Mouse (Mus musculus) intestine, embryonic 16.5 days (tissue): ENCODE results near the gene Rab7. TPM values are rescaled to one million over a fixed set of nuclear protein-coding genes. Genes with fewer than 3 reads are reported as not detected.
A peak's percentile ranks its signal among the peaks of the same experiment; 100 is the strongest.

Source experiments
- ATAC-seq: fragments of 200-750 bp; cut with Nextera tagmentation; 2 replicates; pipeline ENCODE4 v1.8.0; 2017; ENCODE audit warnings: moderate TSS enrichment, moderate library complexity
- H3K27ac ChIP-seq: fragments of 300-500 bp; sonication (generic); 2 replicates; pipeline ENCODE4 v1.5.1; 2014; ENCODE audit warnings: mild to moderate bottlenecking, low read length
- H3K27me3 ChIP-seq: fragments of 300-500 bp; sonication (generic); replicated peaks from 2 replicates; pipeline ENCODE4 v1.6.1; 2014; ENCODE audit warnings: low read length, control low read depth, mixed read lengths; ENCODE audit not compliant: control insufficient read depth, insufficient read depth
- H3K36me3 ChIP-seq: fragments of 300-500 bp; sonication (generic); 2 replicates; pipeline ENCODE4 v1.6.1; 2014; ENCODE audit warnings: low read length, control low read depth; ENCODE audit not compliant: control insufficient read depth, insufficient read depth
- H3K4me1 ChIP-seq: fragments of 300-500 bp; sonication (generic); 2 replicates; pipeline ENCODE4 v1.6.1; 2014; ENCODE audit warnings: low read length, control low read depth, mixed read lengths; ENCODE audit not compliant: control insufficient read depth, insufficient read depth
- H3K4me2 ChIP-seq: fragments of 300-500 bp; sonication (generic); 2 replicates; pipeline ENCODE4 v1.6.1; 2014; ENCODE audit warnings: low read depth, low read length, control low read depth
- H3K4me3 ChIP-seq: fragments of 300-500 bp; sonication (generic); 2 replicates; pipeline ENCODE4 v1.5.1; 2014; ENCODE audit warnings: mild to moderate bottlenecking, low read length
- H3K9ac ChIP-seq: fragments of 300-500 bp; sonication (generic); 2 replicates; pipeline ENCODE4 v1.6.1; 2014; ENCODE audit warnings: low read depth, low read length
- H3K9me3 ChIP-seq: fragments of 300-500 bp; sonication (generic); 2 replicates; pipeline ENCODE4 v1.6.1; 2016; ENCODE audit warnings: low read length, control low read depth; ENCODE audit not compliant: control insufficient read depth
- WGBS: fragments of 180-500 bp; shearing (Covaris S2); extraction: QIAGEN DNeasy Blood & Tissue Kit; methylation state at CpG from one replicate; pipeline ENCODE4 v1.1.7; 2014; 5-methylcytosine and 5-hydroxymethylcytosine counted together
- polyA plus RNA-seq: library from polyadenylated mRNA; unstranded; fragments of >200 nt; fragmentation: Nextera tagmentation; extraction: Ambion mirVana; gene quantifications from 2 replicates; pipeline ENCODE4 v1.2.1, GENCODE M21; 2015

Gene Rab7
- polyA plus RNA-seq, 1 experiment from 2014 or later: 286 TPM

GRCm38 (mm10) chr6:88070468-88070867 lies 25.4 kb upstream of the Rab7 start:
- Histone ChIP-seq H3K27me3 (no peaks in the 10 kb centered on the region), H3K27ac (peak overlapping the region; percentile 74), H3K9me3 (no peaks in the 10 kb centered on the region), H3K4me1 (0 out of 2 replicates have a peak, but pooled peaks cover 2% of the 10 kb centered on the region), H3K9ac (no peak overlapping the region), H3K36me3 (no peaks in the 10 kb centered on the region), H3K4me2 (no peak overlapping the region), H3K4me3 (no peak overlapping the region)
- WGBS: 71% methylated on average over 6 of the region's 6 CpGs
- ATAC-seq: no peak

- no peaks in the 10 kb centered on the region for H3K36me3 ChIP-seq
- H3K9me3 ChIP-seq: no peaks in the 10 kb centered on the region
- no peak for ATAC-seq
- no peak overlapping the region for H3K9ac ChIP-seq
- no peaks in the 10 kb centered on the region for H3K4me1 ChIP-seq
- H3K4me3 ChIP-seq: no peak overlapping the region
- no peak overlapping the region for H3K4me2 ChIP-seq
- H3K27me3 ChIP-seq: no peaks in the 10 kb centered on the region
- no peak overlapping the region for H3K27ac ChIP-seq
- WGBS: 85% methylated on average over 1 of the region's 1 CpGs
Observed at GRCm38 (mm10) chr6:88068739-88069138, 23.7 kb upstream of the Rab7 start.

- no peak overlapping the region for H3K4me2 ChIP-seq
- ATAC-seq: no peak
- 63% methylated on average over 3 of the region's 3 CpGs for WGBS
- H3K9ac ChIP-seq: no peak overlapping the region
- H3K4me3 ChIP-seq: no peak overlapping the region
- H3K4me1 ChIP-seq: no peaks in the 10 kb centered on the region
- H3K36me3 ChIP-seq: no peaks in the 10 kb centered on the region
- H3K27me3 ChIP-seq: no peaks in the 10 kb centered on the region
- no peak overlapping the region for H3K27ac ChIP-seq
- H3K9me3 ChIP-seq: no peaks in the 10 kb centered on the region
Observed at GRCm38 (mm10) chr6:88067722-88068121, 22.7 kb upstream of the Rab7 start.

- H3K36me3 ChIP-seq: no peaks in the 10 kb centered on the region
- H3K27me3 ChIP-seq: no peaks in the 10 kb centered on the region
- no peak overlapping the region for H3K4me3 ChIP-seq
- 59% methylated on average over 3 of the region's 3 CpGs for WGBS
- no peaks in the 10 kb centered on the region for H3K9me3 ChIP-seq
- no peak overlapping the region for H3K9ac ChIP-seq
- H3K4me2 ChIP-seq: no peak overlapping the region
- no peaks in the 10 kb centered on the region for H3K4me1 ChIP-seq
- no peak overlapping the region for H3K27ac ChIP-seq
- ATAC-seq: no peak
Observed at GRCm38 (mm10) chr6:88065968-88066367, 20.9 kb upstream of the Rab7 start.

GRCm38 (mm10) chr6:88065116-88065515 lies 20.0 kb upstream of the Rab7 start:
- WGBS: 45% methylated on average over 4 of the region's 4 CpGs
- no peaks in the 10 kb centered on the region for H3K9me3 ChIP-seq
- no peaks in the 10 kb centered on the region for H3K4me1 ChIP-seq
- H3K27me3 ChIP-seq: no peaks in the 10 kb centered on the region
- ATAC-seq: no peak
- H3K27ac ChIP-seq: no peak overlapping the region; the same call in 1 of the 2 replicates
- H3K36me3 ChIP-seq: no peaks in the 10 kb centered on the region
- H3K4me3 ChIP-seq: no peak overlapping the region
- H3K9ac ChIP-seq: no peak overlapping the region
- no peak overlapping the region for H3K4me2 ChIP-seq

- no peak overlapping the region for H3K27ac ChIP-seq
- H3K36me3 ChIP-seq: no peaks in the 10 kb centered on the region
- no peaks in the 10 kb centered on the region for H3K27me3 ChIP-seq
- no peak overlapping the region for H3K4me2 ChIP-seq
- no peak overlapping the region for H3K4me3 ChIP-seq
- H3K9ac ChIP-seq: no peak overlapping the region
- no peaks in the 10 kb centered on the region for H3K4me1 ChIP-seq
- no peaks in the 10 kb centered on the region for H3K9me3 ChIP-seq
- no peak for ATAC-seq
- WGBS: 76% methylated on average over 3 of the region's 3 CpGs
Observed at GRCm38 (mm10) chr6:88064072-88064642, 19.1 kb upstream of the Rab7 start.

- H3K4me1 ChIP-seq: no peaks in the 10 kb centered on the region
- H3K9me3 ChIP-seq: no peaks in the 10 kb centered on the region
- no peaks in the 10 kb centered on the region for H3K36me3 ChIP-seq
- H3K9ac ChIP-seq: no peak overlapping the region
- no peaks in the 10 kb centered on the region for H3K27me3 ChIP-seq
- H3K4me2 ChIP-seq: no peak overlapping the region
- no peak for ATAC-seq
- H3K27ac ChIP-seq: no peak overlapping the region
- no peak overlapping the region for H3K4me3 ChIP-seq
- WGBS: 80% methylated on average over 4 of the region's 4 CpGs
Observed at GRCm38 (mm10) chr6:88062398-88062797, 17.3 kb upstream of the Rab7 start.

GRCm38 (mm10) chr6:88061406-88061805 lies 16.3 kb upstream of the Rab7 start:
- no peak overlapping the region for H3K9ac ChIP-seq
- no peak for ATAC-seq
- no peak overlapping the region for H3K27ac ChIP-seq
- H3K9me3 ChIP-seq: no peaks in the 10 kb centered on the region
- no peaks in the 10 kb centered on the region for H3K36me3 ChIP-seq
- no peak overlapping the region for H3K4me2 ChIP-seq
- whole genome bisulfite sequencing: 87% methylated on average over 4 of the region's 4 CpGs
- no peaks in the 10 kb centered on the region for H3K27me3 ChIP-seq
- H3K4me3 ChIP-seq: no peak overlapping the region
- no peaks in the 10 kb centered on the region for H3K4me1 ChIP-seq

- ATAC-seq: no peak
- H3K4me1 ChIP-seq: 0 out of 2 replicates have a peak, but pooled peaks cover 2% of the 10 kb centered on the region
- H3K9me3 ChIP-seq: no peaks in the 10 kb centered on the region
- no peak overlapping the region for H3K27ac ChIP-seq
- H3K27me3 ChIP-seq: no peaks in the 10 kb centered on the region
- no peak overlapping the region for H3K9ac ChIP-seq
- no peak overlapping the region for H3K4me3 ChIP-seq
- H3K36me3 ChIP-seq: no peaks in the 10 kb centered on the region
- 84% methylated on average over 4 of the region's 4 CpGs for WGBS
- no peak overlapping the region for H3K4me2 ChIP-seq
Observed at GRCm38 (mm10) chr6:88060602-88061001, 15.5 kb upstream of the Rab7 start.

- no peak overlapping the region for H3K4me2 ChIP-seq
- no peaks in the 10 kb centered on the region for H3K9me3 ChIP-seq
- no peak overlapping the region for H3K27ac ChIP-seq
- H3K4me3 ChIP-seq: no peak overlapping the region
- no peaks in the 10 kb centered on the region for H3K27me3 ChIP-seq
- H3K4me1 ChIP-seq: 0 out of 2 replicates have a peak, but pooled peaks cover 2% of the 10 kb centered on the region
- WGBS: 82% methylated on average over 5 of the region's 5 CpGs
- no peaks in the 10 kb centered on the region for H3K36me3 ChIP-seq
- no peak overlapping the region for H3K9ac ChIP-seq
- no peak for ATAC-seq
Observed at GRCm38 (mm10) chr6:88059903-88060302, 14.8 kb upstream of the Rab7 start.
